Mouse (Mus musculus) liver, adult 2 months (tissue): ENCODE measurements at regions not wholly inside any gene's neighbourhood (a gene's known extent, or its start where the extent isn't known, plus 50 kb on each side); places are given as distances from the start of the nearest gene placed in this dataset.

Experiments
- DNase-seq: peaks from one replicate; pipeline ENCODE4 v3.0.0-alpha.2; 2011; ENCODE audit warnings: low read depth, low spot score; ENCODE audit errors: extremely low read depth
- H3K27ac ChIP-seq: fragments of 200-500 bp; replicated peaks from 2 replicates; pipeline ENCODE4 v1.5.1; 2012; ENCODE audit warnings: low read depth, mild to moderate bottlenecking, control low read depth, inconsistent platforms, low read length; ENCODE audit not compliant: insufficient read depth
- H3K27me3 ChIP-seq: fragments of 200-500 bp; 2 replicates; pipeline ENCODE4 v1.6.1; 2012; ENCODE audit warnings: mild to moderate bottlenecking, moderate library complexity, low read length, inconsistent platforms; ENCODE audit not compliant: control insufficient read depth, insufficient read depth
- H3K36me3 ChIP-seq: fragments of 200-500 bp; 2 replicates; pipeline ENCODE4 v1.6.1; 2012; ENCODE audit warnings: low read length, inconsistent platforms; ENCODE audit not compliant: control insufficient read depth, insufficient read depth
- H3K4me1 ChIP-seq: fragments of 200-500 bp; 2 replicates; pipeline ENCODE4 v1.6.1; 2011; ENCODE audit warnings: low read length; ENCODE audit not compliant: control insufficient read depth, insufficient read depth
- H3K4me3 ChIP-seq: fragments of 200-500 bp; 2 replicates; pipeline ENCODE4 v1.5.1; 2011; ENCODE audit warnings: low read depth, mild to moderate bottlenecking, control low read depth, low read length, moderate library complexity; ENCODE audit not compliant: insufficient read depth
- H3K79me2 ChIP-seq: fragments of 200-500 bp; 2 replicates; pipeline ENCODE4 v1.6.1; 2012; ENCODE audit warnings: inconsistent platforms, mild to moderate bottlenecking, low read length, moderate library complexity; ENCODE audit not compliant: control insufficient read depth, insufficient read depth
- H3K9ac ChIP-seq: fragments of 200-500 bp; 2 replicates; pipeline ENCODE4 v1.6.1; 2012; ENCODE audit warnings: low read depth, mild to moderate bottlenecking, control low read depth, inconsistent platforms, low read length
- CTCF ChIP-seq: fragments of 200-500 bp; IDR thresholded peaks from 2 replicates; pipeline ENCODE4 v1.5.1; 2011; ENCODE audit warnings: low read depth, low read length, control low read depth
- POLR2A ChIP-seq: fragments of 200-500 bp; IDR thresholded peaks from 2 replicates; pipeline ENCODE4 v1.6.1; 2011; ENCODE audit warnings: low read length, control low read depth; ENCODE audit not compliant: insufficient read depth; ENCODE audit errors: extremely low read depth
- WGBS: fragments of 180-500 bp; shearing (Covaris S2); methylation state at CpG from one replicate; pipeline ENCODE4 v1.1.7; 2018; 5-methylcytosine and 5-hydroxymethylcytosine counted together

DNA sequence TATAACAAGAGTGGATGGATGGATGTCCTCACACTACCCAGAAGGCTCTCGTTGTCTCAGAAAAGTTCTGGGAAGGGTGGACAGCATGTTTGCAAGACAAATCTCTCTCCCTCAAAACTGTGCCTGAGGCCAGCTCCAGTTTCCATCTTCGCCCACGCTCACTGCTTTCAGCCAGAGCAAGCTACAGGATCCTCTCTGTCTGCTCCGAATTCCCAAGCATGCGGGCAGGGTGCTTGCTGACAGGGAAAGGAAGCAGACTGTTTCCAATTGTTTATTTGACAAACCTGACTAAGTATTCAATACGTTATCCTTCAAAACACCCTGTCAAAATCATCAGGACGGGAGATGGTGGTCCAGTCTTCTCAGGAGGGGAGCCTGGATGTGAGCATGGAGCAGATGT lies 558.8 kb downstream of the Tbc1d22a start:
- TF ChIP-seq CTCF (no peak), POLR2A (no peak)
- DNase-seq = no peak
- H3K4me3 ChIP-seq = no peak overlapping the region
- no peak overlapping the region for H3K9ac ChIP-seq
- H3K27me3 ChIP-seq = no peaks in the 10 kb centered on the region
- H3K27ac ChIP-seq = no peak overlapping the region
- H3K79me2 ChIP-seq = no peaks in the 10 kb centered on the region
- no peaks in the 10 kb centered on the region for H3K4me1 ChIP-seq
- no peaks in the 10 kb centered on the region for H3K36me3 ChIP-seq
- 68% methylated on average over 7 of the region's 7 CpGs for WGBS

DNA sequence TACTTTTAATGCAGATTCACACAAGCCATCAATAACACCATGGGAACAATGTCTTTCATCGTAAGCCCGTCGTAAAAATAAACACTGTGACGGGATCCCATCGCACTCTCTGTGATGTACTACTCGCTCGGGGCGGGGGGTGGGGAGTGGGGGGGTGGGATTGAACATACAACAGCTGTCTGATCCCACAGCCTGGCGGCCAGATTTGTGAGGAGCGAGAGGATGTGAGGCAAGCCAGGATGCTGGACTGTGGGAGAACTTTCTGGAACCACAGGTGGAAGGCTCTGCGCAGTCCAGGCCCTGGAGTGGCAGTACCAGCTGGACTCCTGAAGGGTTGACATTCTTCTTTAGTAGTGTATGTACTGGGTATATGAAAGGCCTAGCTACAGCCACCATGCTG lies 563.7 kb downstream of the Tbc1d22a start:
- no peak for DNase-seq
- no peaks in the 10 kb centered on the region for H3K36me3 ChIP-seq
- 83% methylated on average over 11 of the region's 11 CpGs for WGBS
- H3K27me3 ChIP-seq = no peaks in the 10 kb centered on the region
- no peak for TF ChIP-seq POLR2A
- TF ChIP-seq CTCF = no peak
- H3K27ac ChIP-seq = no peak overlapping the region
- H3K9ac ChIP-seq = no peak overlapping the region
- no peaks in the 10 kb centered on the region for H3K79me2 ChIP-seq
- no peaks in the 10 kb centered on the region for H3K4me1 ChIP-seq
- no peak overlapping the region for H3K4me3 ChIP-seq

DNA sequence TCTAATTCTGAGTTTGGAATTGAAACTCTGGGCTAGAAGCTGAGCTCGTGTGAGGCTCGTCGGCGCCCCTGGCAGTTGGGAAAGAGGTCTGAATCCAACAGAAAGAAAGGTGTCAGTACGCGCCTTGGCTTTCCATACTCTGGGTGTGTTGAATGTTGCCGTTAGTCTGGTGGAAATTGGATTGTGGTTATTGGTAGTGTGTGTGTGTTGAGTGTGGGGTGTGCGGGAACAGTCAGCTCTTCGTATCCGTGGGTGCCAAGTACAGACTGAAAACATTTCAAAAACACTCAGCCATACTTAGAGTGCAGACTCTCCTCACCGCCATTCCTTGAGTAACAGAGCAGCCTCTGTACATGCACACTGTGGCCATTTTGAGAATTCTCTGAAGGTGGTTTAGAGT lies 566.9 kb downstream of the Tbc1d22a start:
- no peak for TF ChIP-seq POLR2A
- no peak for TF ChIP-seq CTCF
- Histone ChIP-seq H3K9ac (no peak overlapping the region), H3K79me2 (no peaks in the 10 kb centered on the region), H3K36me3 (no peaks in the 10 kb centered on the region), H3K27me3 (no peaks in the 10 kb centered on the region), H3K4me1 (no peaks in the 10 kb centered on the region), H3K27ac (no peak overlapping the region), H3K4me3 (no peak overlapping the region)
- 90% methylated on average over 11 of the region's 11 CpGs for WGBS
- no peak for DNase-seq

DNA sequence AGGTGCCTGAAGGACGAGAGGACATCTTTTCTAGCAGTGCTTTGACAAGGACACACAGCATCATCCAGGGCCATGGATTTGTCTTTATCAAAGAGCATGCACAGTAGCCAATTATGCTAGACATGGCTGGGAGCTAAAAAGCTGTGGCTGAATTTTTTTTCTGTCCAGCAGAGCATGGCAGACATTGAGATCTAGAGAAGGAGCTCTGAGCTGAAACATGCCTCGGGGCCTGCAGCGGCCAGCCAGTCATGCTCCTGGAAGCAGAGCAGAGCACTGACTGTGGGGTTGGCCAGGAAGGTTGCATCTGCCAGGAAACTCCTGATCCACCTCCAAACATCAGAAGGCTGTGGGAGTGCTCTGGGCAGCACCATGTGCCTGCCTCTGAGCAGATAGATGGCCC lies 580.5 kb downstream of the Tbc1d22a start:
- H3K4me3 ChIP-seq = no peak overlapping the region
- 79% methylated on average over 3 of the region's 3 CpGs for WGBS
- DNase-seq = no peak
- no peaks in the 10 kb centered on the region for H3K4me1 ChIP-seq
- H3K79me2 ChIP-seq = no peaks in the 10 kb centered on the region
- no peak overlapping the region for H3K9ac ChIP-seq
- TF ChIP-seq CTCF (no peak), POLR2A (no peak)
- no peak overlapping the region for H3K27ac ChIP-seq
- no peaks in the 10 kb centered on the region for H3K36me3 ChIP-seq
- H3K27me3 ChIP-seq = no peaks in the 10 kb centered on the region

DNA sequence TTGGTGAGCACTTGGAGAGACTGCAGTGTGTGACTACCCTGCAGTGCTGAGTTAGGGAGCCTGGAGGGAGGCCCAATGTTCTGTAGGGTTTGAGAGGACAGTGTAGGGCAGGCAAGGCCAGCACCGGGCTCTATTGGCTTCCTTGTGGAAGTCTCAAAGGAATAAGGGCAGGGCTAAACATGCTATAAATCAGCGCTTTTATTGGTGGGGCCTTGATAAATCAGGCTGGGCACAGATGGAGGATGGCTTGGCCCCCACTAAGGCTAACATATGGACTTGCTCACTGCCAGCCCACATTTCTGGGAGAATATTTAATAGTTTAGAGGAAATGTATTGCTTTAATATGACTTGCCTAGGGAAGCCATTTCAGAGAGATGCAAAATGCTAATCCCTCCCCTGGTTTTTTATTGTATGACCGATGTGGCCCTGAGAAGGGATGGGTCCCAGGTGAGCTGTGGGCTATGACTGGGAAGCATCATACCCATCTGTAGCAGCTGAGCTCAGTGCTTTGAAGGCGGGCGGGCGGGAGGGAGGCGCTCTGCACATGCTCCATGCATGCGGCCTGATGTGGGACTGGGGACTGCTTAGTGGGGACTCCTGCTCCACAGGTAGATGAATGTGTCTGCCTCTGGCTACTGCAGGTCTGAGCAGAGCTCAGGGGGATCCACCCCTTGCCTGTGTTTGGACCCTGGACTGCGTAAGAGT lies 584.4 kb downstream of the Tbc1d22a start:
- WGBS = 91% methylated on average over 9 of the region's 9 CpGs
- TF ChIP-seq POLR2A (no peak), CTCF (no peak)
- no peak overlapping the region for H3K4me3 ChIP-seq

DNA sequence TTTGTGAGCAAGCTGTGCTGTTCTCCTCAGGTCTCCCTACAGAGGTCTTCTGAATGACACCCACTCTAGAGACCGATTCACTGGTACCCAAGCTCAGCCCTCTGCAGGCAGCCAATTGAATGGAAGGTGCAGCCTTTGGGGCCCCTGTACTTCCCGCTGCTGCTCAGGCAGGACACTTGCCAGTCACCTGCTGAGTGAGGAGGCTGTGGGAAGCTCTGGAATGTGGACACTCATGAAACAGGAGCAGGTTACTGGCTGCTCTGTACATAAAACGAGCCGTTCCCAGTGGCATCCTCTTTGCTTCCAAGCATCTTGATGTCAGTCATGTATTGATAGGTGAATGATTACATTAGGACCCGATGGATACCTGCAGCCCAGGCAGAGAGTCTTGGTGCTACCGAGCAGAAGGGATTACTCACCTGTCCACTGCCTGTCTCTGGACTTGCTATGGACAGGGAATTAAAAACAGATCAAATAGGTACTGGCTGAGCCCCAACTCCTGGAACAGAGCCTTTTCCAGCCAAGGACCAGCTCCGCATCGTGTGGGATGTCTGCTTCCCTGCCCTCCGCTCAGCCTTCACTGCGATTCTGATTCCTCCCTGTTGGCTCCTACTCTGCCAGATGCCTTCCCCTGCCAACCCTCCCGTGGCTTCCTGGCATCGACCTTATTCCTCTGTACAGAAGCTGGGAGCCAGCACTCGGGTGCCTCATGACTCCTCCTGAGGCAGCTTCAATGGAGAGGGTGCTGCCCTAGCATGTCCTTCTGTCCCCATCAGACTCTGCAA lies 593.2 kb downstream of the Tbc1d22a start:
- Histone ChIP-seq H3K4me3 (no peak overlapping the region), H3K9ac (no peak overlapping the region), H3K27me3 (no peaks in the 10 kb centered on the region), H3K36me3 (no peaks in the 10 kb centered on the region), H3K27ac (no peak overlapping the region), H3K4me1 (no peaks in the 10 kb centered on the region), H3K79me2 (no peaks in the 10 kb centered on the region)
- TF ChIP-seq CTCF (no peak), POLR2A (no peak)
- 62% methylated on average over 13 of the region's 13 CpGs for WGBS
- DNase-seq = no peak

More for the DNA sequence above, 584.4 kb downstream of the Tbc1d22a start:
- no peak overlapping the region for H3K9ac ChIP-seq
- no peaks in the 10 kb centered on the region for H3K4me1 ChIP-seq
- H3K79me2 ChIP-seq = no peaks in the 10 kb centered on the region
- no peak overlapping the region for H3K27ac ChIP-seq
- H3K27me3 ChIP-seq = no peaks in the 10 kb centered on the region
- no peak for DNase-seq
- no peaks in the 10 kb centered on the region for H3K36me3 ChIP-seq
